Mouse (Mus musculus): ENCODE measurements at regions not wholly inside any gene's neighbourhood (a gene's known extent, or its start where the extent isn't known, plus 50 kb on each side); places are given as distances from the start of the nearest gene placed in this dataset.

GRCm38 (mm10) chr5:119299311-119299710 lies 371.2 kb upstream of the Tbx3 start:
- no peaks in the 10 kb centered on the region for H3K36me3 ChIP-seq
- 68% methylated on average over 3 of the region's 3 CpGs for whole genome bisulfite sequencing
- no peak for ATAC-seq (ENCODE audit: insufficient number of reproducible peaks, low FRiP score)
- peaks cover 17% of the 10 kb centered on the region for H3K27me3 ChIP-seq (replicated peaks)
- no peaks in the 10 kb centered on the region for H3K9me3 ChIP-seq (replicated peaks)
- peaks cover 3% of the 10 kb centered on the region; the same call in 1 of the 2 replicates for H3K4me1 ChIP-seq (replicated peaks)
- no peak overlapping the region for H3K4me2 ChIP-seq
- H3K4me3 ChIP-seq, result no peak overlapping the region
- H3K27ac ChIP-seq (ENCODE audit: poor library complexity, severe bottlenecking), result no peak overlapping the region
- no peak overlapping the region for H3K9ac ChIP-seq

GRCm38 (mm10) chr5:119300106-119300505 lies 370.4 kb upstream of the Tbx3 start:
- 50% methylated on average over 7 of the region's 7 CpGs for WGBS
- H3K9me3 ChIP-seq (replicated peaks), result no peaks in the 10 kb centered on the region
- no peak overlapping the region for H3K4me2 ChIP-seq
- no peak overlapping the region for H3K27ac ChIP-seq (ENCODE audit: poor library complexity, severe bottlenecking)
- H3K4me3 ChIP-seq, result no peak overlapping the region
- peaks cover 17% of the 10 kb centered on the region for H3K27me3 ChIP-seq (replicated peaks)
- ATAC-seq (ENCODE audit: insufficient number of reproducible peaks, low FRiP score), result no peak
- no peaks in the 10 kb centered on the region for H3K36me3 ChIP-seq
- no peak overlapping the region for H3K9ac ChIP-seq
- peaks cover 3% of the 10 kb centered on the region; the same call in 1 of the 2 replicates for H3K4me1 ChIP-seq (replicated peaks)

GRCm38 (mm10) chr5:119301539-119301938 lies 368.9 kb upstream of the Tbx3 start:
- Histone ChIP-seq H3K27me3 (replicated peaks) (peaks cover 16% of the 10 kb centered on the region), H3K4me1 (replicated peaks) (peaks cover 3% of the 10 kb centered on the region; the same call in 1 of the 2 replicates), H3K4me2 (no peak overlapping the region), H3K9me3 (replicated peaks) (no peaks in the 10 kb centered on the region; the same call in 1 of the 2 replicates), H3K27ac (ENCODE audit: poor library complexity, severe bottlenecking) (no peak overlapping the region), H3K9ac (no peak overlapping the region), H3K36me3 (no peaks in the 10 kb centered on the region), H3K4me3 (no peak overlapping the region)
- 29% methylated on average over 5 of the region's 5 CpGs for WGBS
- no peak for ATAC-seq (ENCODE audit: insufficient number of reproducible peaks, low FRiP score)

GRCm38 (mm10) chr5:119304721-119305120 lies 365.7 kb upstream of the Tbx3 start:
- 0 out of 2 replicates have a peak, but pooled peaks cover 11% of the 10 kb centered on the region for H3K27me3 ChIP-seq (replicated peaks)
- no peak overlapping the region for H3K4me3 ChIP-seq
- 19% methylated on average over 5 of the region's 5 CpGs for WGBS

GRCm38 (mm10) chr5:119307768-119308167 lies 362.7 kb upstream of the Tbx3 start:
- H3K9me3 ChIP-seq (replicated peaks), result peaks cover 4% of the 10 kb centered on the region; the same call in 1 of the 2 replicates
- no peak overlapping the region for H3K27ac ChIP-seq (ENCODE audit: poor library complexity, severe bottlenecking)
- H3K9ac ChIP-seq, result no peak overlapping the region
- H3K4me1 ChIP-seq (replicated peaks), result peaks cover 9% of the 10 kb centered on the region; the same call in 1 of the 2 replicates
- H3K4me2 ChIP-seq, result no peak overlapping the region
- 87% methylated on average over 6 of the region's 6 CpGs for WGBS
- H3K4me3 ChIP-seq, result no peak overlapping the region
- H3K27me3 ChIP-seq (replicated peaks), result 0 out of 2 replicates have a peak, but pooled peaks cover 7% of the 10 kb centered on the region
- no peaks in the 10 kb centered on the region for H3K36me3 ChIP-seq
- no peak for ATAC-seq (ENCODE audit: insufficient number of reproducible peaks, low FRiP score)

More at GRCm38 (mm10) chr5:119304721-119305120, 365.7 kb upstream of the Tbx3 start:
- no peak overlapping the region for H3K9ac ChIP-seq
- no peaks in the 10 kb centered on the region for H3K36me3 ChIP-seq
- no peak overlapping the region for H3K4me2 ChIP-seq
- peaks cover 4% of the 10 kb centered on the region; the same call in 1 of the 2 replicates for H3K4me1 ChIP-seq (replicated peaks)
- H3K9me3 ChIP-seq (replicated peaks), result peaks cover 4% of the 10 kb centered on the region; the same call in 1 of the 2 replicates
- no peak overlapping the region for H3K27ac ChIP-seq (ENCODE audit: poor library complexity, severe bottlenecking)
- no peak for ATAC-seq (ENCODE audit: insufficient number of reproducible peaks, low FRiP score)

- no peak overlapping the region for H3K27ac ChIP-seq (ENCODE audit: poor library complexity, severe bottlenecking)
- no peaks in the 10 kb centered on the region for H3K36me3 ChIP-seq
- no peak overlapping the region for H3K4me3 ChIP-seq
- H3K9me3 ChIP-seq (replicated peaks), result peaks cover 4% of the 10 kb centered on the region; the same call in 1 of the 2 replicates
- H3K9ac ChIP-seq, result no peak overlapping the region
- WGBS, result 49% methylated on average over 11 of the region's 11 CpGs
- H3K27me3 ChIP-seq (replicated peaks), result no peaks in the 10 kb centered on the region
- peaks cover 9% of the 10 kb centered on the region; the same call in 1 of the 2 replicates for H3K4me1 ChIP-seq (replicated peaks)
- H3K4me2 ChIP-seq, result no peak overlapping the region
- no peak for ATAC-seq (ENCODE audit: insufficient number of reproducible peaks, low FRiP score)
Measured at GRCm38 (mm10) chr5:119310178-119310930, 360.1 kb upstream of the Tbx3 start.

GRCm38 (mm10) chr5:119312808-119313207 lies 357.7 kb upstream of the Tbx3 start:
- Histone ChIP-seq H3K4me3 (no peak overlapping the region), H3K36me3 (no peaks in the 10 kb centered on the region), H3K4me1 (replicated peaks) (peaks cover 9% of the 10 kb centered on the region; the same call in 1 of the 2 replicates), H3K9me3 (replicated peaks) (0 out of 2 replicates have a peak, but pooled peaks cover 4% of the 10 kb centered on the region), H3K4me2 (no peak overlapping the region), H3K27ac (ENCODE audit: poor library complexity, severe bottlenecking) (no peak overlapping the region), H3K9ac (no peak overlapping the region), H3K27me3 (replicated peaks) (no peaks in the 10 kb centered on the region)
- 77% methylated on average over 14 of the region's 14 CpGs for WGBS
- ATAC-seq (ENCODE audit: insufficient number of reproducible peaks, low FRiP score), result no peak

- no peaks in the 10 kb centered on the region for H3K9me3 ChIP-seq (replicated peaks)
- no peak overlapping the region for H3K27ac ChIP-seq (ENCODE audit: poor library complexity, severe bottlenecking)
- no peak overlapping the region for H3K4me2 ChIP-seq
- H3K9ac ChIP-seq, result no peak overlapping the region
- no peaks in the 10 kb centered on the region for H3K36me3 ChIP-seq
- no peaks in the 10 kb centered on the region for H3K27me3 ChIP-seq (replicated peaks)
- no peak for ATAC-seq (ENCODE audit: insufficient number of reproducible peaks, low FRiP score)
- H3K4me1 ChIP-seq (replicated peaks), result peaks cover 4% of the 10 kb centered on the region; the same call in 1 of the 2 replicates
- 84% methylated on average over 7 of the region's 7 CpGs for WGBS
- no peak overlapping the region for H3K4me3 ChIP-seq
Measured at GRCm38 (mm10) chr5:119315149-119315548, 355.3 kb upstream of the Tbx3 start.

GRCm38 (mm10) chr5:119317617-119318016 lies 352.9 kb upstream of the Tbx3 start:
- WGBS, result 70% methylated on average over 11 of the region's 11 CpGs
- no peak for ATAC-seq (ENCODE audit: insufficient number of reproducible peaks, low FRiP score)
- H3K9ac ChIP-seq, result no peak overlapping the region

GRCm38 (mm10) chr5:119321368-119322144 lies 348.9 kb upstream of the Tbx3 start:
- ATAC-seq (ENCODE audit: insufficient number of reproducible peaks, low FRiP score), result no peak
- Histone ChIP-seq H3K36me3 (no peaks in the 10 kb centered on the region), H3K27me3 (replicated peaks) (no peaks in the 10 kb centered on the region), H3K4me1 (replicated peaks) (peaks cover 10% of the 10 kb centered on the region), H3K27ac (ENCODE audit: poor library complexity, severe bottlenecking) (no peak overlapping the region), H3K4me2 (no peak overlapping the region), H3K4me3 (no peak overlapping the region), H3K9me3 (replicated peaks) (0 out of 2 replicates have a peak, but pooled peaks cover 4% of the 10 kb centered on the region), H3K9ac (no peak overlapping the region)
- 68% methylated on average over 10 of the region's 10 CpGs for WGBS

More at GRCm38 (mm10) chr5:119317617-119318016, 352.9 kb upstream of the Tbx3 start:
- no peaks in the 10 kb centered on the region for H3K27me3 ChIP-seq (replicated peaks)
- no peak overlapping the region for H3K27ac ChIP-seq (ENCODE audit: poor library complexity, severe bottlenecking)
- H3K36me3 ChIP-seq, result no peaks in the 10 kb centered on the region
- H3K4me1 ChIP-seq (replicated peaks), result no peaks in the 10 kb centered on the region
- H3K4me2 ChIP-seq, result no peak overlapping the region
- H3K4me3 ChIP-seq, result no peak overlapping the region
- H3K9me3 ChIP-seq (replicated peaks), result 0 out of 2 replicates have a peak, but pooled peaks cover 4% of the 10 kb centered on the region

- Histone ChIP-seq H3K4me2 (no peak overlapping the region), H3K4me1 (replicated peaks) (peaks cover 10% of the 10 kb centered on the region), H3K9me3 (replicated peaks) (0 out of 2 replicates have a peak, but pooled peaks cover 4% of the 10 kb centered on the region), H3K9ac (no peak overlapping the region), H3K27ac (ENCODE audit: poor library complexity, severe bottlenecking) (no peak overlapping the region), H3K27me3 (replicated peaks) (no peaks in the 10 kb centered on the region), H3K4me3 (no peak overlapping the region), H3K36me3 (no peaks in the 10 kb centered on the region)
- WGBS, result 78% methylated on average over 13 of the region's 13 CpGs
- ATAC-seq (ENCODE audit: insufficient number of reproducible peaks, low FRiP score), result no peak
Measured at GRCm38 (mm10) chr5:119322411-119322810, 348.1 kb upstream of the Tbx3 start.
